Mouse (Mus musculus): Measurements from ENCODE around the gene Arhgdia. TPM values are rescaled to one million over a fixed set of nuclear protein-coding genes. Genes with fewer than 3 reads are reported as not detected.
"Not testable (repeated sequence)": the region's sequence is repeated elsewhere in the genome, so short reads cannot be mapped to it uniquely, and the experiment has no call there.

The Arhgdia gene
- polyA plus RNA-seq, 1 experiment from 2014 or later, result 621 TPM

DNA sequence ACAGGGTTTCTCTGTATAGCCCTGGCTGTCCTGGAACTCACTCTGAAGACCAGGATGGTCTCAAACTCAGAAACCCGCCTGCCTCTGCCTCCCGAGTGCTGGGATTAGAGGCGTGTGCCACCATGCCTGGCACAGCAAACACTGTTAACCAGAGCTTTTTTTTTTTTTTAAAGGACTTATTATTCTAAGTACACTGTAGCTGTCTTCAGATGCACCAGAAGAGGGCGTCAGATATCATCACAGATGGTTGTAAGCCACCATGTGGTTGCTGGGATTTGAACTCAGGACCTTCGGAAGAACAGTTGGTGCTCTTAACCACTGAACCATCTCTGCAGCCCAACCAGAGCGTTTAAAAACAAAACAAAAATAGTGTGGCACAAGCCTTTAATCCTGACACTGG, 22.6 kb downstream of the Arhgdia start:
- H3K36me3 ChIP-seq (ENCODE audit: control insufficient read depth, insufficient read depth, low read length), result peaks cover 29% of the 10 kb centered on the region
- not testable (repeated sequence) for H3K27me3 ChIP-seq (ENCODE audit: control insufficient read depth, insufficient read depth, low read length); H3K4me3 ChIP-seq (ENCODE audit: low read depth, low read length); H3K4me2 ChIP-seq (ENCODE audit: low read depth, low read length, severe bottlenecking); ATAC-seq (replicated peaks; ENCODE audit: low FRiP score); H3K9me3 ChIP-seq (ENCODE audit: control insufficient read depth, low read length); H3K4me1 ChIP-seq (replicated peaks; ENCODE audit: control insufficient read depth, insufficient read depth, low read length); DNase-seq (ENCODE audit: low spot score); H3K27ac ChIP-seq (ENCODE audit: low read depth, low read length); H3K9ac ChIP-seq (ENCODE audit: low read length)
- WGBS, result 85% methylated on average over 6 of the region's 6 CpGs

DNA sequence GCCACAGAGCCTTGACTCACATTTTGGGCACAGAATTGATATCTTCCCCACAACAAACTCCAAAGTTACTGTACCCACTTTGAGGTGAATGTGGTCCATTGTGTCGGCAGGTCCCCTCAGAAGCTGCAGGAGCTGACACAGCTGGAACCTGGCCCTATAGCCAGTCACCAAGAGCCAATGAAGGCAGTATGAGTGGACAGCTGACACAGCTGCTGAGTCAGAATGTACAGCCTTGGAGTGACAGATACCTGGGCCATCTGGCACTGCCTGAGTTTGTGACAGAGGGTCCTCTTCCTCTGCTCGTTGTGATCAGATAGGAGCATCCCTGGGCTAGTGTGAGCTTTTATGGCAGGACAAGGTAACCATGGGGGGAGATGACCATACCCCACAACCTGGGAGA, 26.2 kb downstream of the Arhgdia start:
- no peak overlapping the region for H3K9ac ChIP-seq (ENCODE audit: low read length)
- H3K4me2 ChIP-seq (ENCODE audit: low read depth, low read length, severe bottlenecking), result no peak overlapping the region
- WGBS, result 84% methylated on average over 2 of the region's 2 CpGs
- no peaks in the 10 kb centered on the region for H3K4me1 ChIP-seq (replicated peaks; ENCODE audit: control insufficient read depth, insufficient read depth, low read length)
- no peak overlapping the region for H3K4me3 ChIP-seq (ENCODE audit: low read depth, low read length)
- H3K27me3 ChIP-seq (ENCODE audit: control insufficient read depth, insufficient read depth, low read length), result no peaks in the 10 kb centered on the region
- no peak overlapping the region for H3K27ac ChIP-seq (ENCODE audit: low read depth, low read length)
- DNase-seq (ENCODE audit: low spot score), result no peak
- ATAC-seq (replicated peaks; ENCODE audit: low FRiP score), result no peak
- no peaks in the 10 kb centered on the region for H3K9me3 ChIP-seq (ENCODE audit: control insufficient read depth, low read length)
- peaks cover 7% of the 10 kb centered on the region; the same call in 1 of the 2 replicates for H3K36me3 ChIP-seq (ENCODE audit: control insufficient read depth, insufficient read depth, low read length)

DNA sequence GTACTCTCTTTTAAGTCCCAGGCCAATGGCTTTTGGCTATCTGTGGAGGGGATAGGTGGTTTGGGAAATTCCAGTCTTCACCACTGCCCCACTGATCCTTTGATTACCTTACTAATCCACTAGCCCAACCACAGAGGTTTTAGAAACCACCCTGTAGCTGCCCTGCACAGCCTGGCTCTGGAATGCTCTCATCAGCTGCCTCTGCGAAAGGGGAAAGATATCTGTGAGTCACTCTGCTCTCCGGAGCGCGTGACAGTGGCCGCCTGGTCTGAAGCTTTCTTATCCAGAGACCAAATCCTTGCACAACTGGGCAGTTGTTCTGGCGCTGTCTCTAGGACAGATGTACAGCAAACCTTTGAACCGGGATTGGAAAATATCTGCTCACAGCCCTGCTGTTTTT, 26.6 kb downstream of the Arhgdia start:
- 86% methylated on average over 7 of the region's 7 CpGs for WGBS
- Histone ChIP-seq H3K27me3 (ENCODE audit: control insufficient read depth, insufficient read depth, low read length) (no peaks in the 10 kb centered on the region), H3K9ac (ENCODE audit: low read length) (no peak overlapping the region), H3K27ac (ENCODE audit: low read depth, low read length) (no peak overlapping the region), H3K36me3 (ENCODE audit: control insufficient read depth, insufficient read depth, low read length) (peaks cover 3% of the 10 kb centered on the region; the same call in 1 of the 2 replicates), H3K4me3 (ENCODE audit: low read depth, low read length) (no peak overlapping the region), H3K9me3 (ENCODE audit: control insufficient read depth, low read length) (no peaks in the 10 kb centered on the region), H3K4me1 (replicated peaks; ENCODE audit: control insufficient read depth, insufficient read depth, low read length) (peaks cover 3% of the 10 kb centered on the region; the same call in 1 of the 2 replicates), H3K4me2 (ENCODE audit: low read depth, low read length, severe bottlenecking) (no peak overlapping the region)
- no peak for DNase-seq (ENCODE audit: low spot score)
- ATAC-seq (replicated peaks; ENCODE audit: low FRiP score), result no peak

DNA sequence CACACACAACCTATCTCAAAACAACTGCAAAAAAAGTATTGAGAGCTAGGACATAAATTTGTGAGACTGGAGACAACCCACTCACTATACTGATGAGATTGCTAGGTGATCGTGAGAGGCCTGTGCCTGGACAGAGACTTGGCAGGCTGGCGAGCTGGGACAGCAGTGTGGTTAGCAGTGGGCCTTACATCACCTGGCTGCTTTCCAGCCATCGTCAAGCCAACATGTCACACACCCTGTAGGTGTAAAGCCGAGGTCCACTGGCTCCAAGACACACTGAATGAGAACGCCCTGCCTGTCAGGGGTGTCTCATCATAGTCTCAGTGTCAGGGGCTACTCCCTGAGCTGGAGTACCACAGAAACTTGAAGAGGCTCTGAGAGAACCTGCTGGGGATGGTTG, 28.7 kb downstream of the Arhgdia start:
- Histone ChIP-seq H3K4me3 (ENCODE audit: low read depth, low read length) (no peak overlapping the region), H3K36me3 (ENCODE audit: control insufficient read depth, insufficient read depth, low read length) (no peaks in the 10 kb centered on the region), H3K27me3 (ENCODE audit: control insufficient read depth, insufficient read depth, low read length) (no peaks in the 10 kb centered on the region), H3K9ac (ENCODE audit: low read length) (no peak overlapping the region), H3K9me3 (ENCODE audit: control insufficient read depth, low read length) (no peaks in the 10 kb centered on the region), H3K27ac (ENCODE audit: low read depth, low read length) (no peak overlapping the region), H3K4me2 (ENCODE audit: low read depth, low read length, severe bottlenecking) (no peak overlapping the region), H3K4me1 (replicated peaks; ENCODE audit: control insufficient read depth, insufficient read depth, low read length) (peaks cover 3% of the 10 kb centered on the region; the same call in 1 of the 2 replicates)
- ATAC-seq (replicated peaks; ENCODE audit: low FRiP score), result no peak
- 84% methylated on average over 5 of the region's 5 CpGs for WGBS
- no peak for DNase-seq (ENCODE audit: low spot score)

DNA sequence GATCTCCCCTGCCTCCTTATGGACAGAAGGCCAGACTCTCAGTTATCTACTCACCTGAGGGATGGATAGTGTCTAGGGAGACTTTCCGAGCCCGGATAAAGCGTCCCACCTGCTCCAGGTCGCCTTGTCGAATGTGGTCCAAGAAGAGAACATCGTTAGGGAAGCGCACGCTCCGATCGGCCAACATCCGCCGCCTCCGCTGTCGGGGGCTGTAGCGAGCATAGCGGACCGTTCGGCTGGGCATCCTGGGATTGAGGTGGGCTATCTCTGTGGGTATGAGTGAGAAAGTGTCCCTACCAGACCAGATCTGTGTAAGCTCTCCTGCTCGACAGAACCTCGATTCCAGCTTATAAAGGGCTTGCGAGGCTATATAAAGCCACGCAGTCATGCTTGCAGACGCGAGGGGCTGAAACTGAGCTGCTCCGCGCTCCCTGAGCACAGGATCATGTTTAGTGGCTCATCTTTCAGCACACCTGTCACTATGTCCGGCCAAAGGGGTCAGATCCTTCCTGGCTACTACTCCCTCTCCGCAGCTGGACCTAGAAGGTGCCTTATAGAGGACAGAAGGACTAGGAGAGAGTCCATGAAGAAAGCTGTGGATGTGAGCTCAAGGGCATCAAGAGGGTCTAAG, 30.5 kb downstream of the Arhgdia start, which contains the start of gene Ppp1r27:
Gene Ppp1r27 (minus strand): TSS at position 323 of the 631 bp plus-strand sequence.
- H3K9ac ChIP-seq (ENCODE audit: low read length), result peak within 1 kb of the TSS; percentile 82
- H3K4me3 ChIP-seq (ENCODE audit: low read depth, low read length), result peak within 1 kb of the TSS; percentile 86
- ATAC-seq (replicated peaks; ENCODE audit: low FRiP score) (no peak), DNase-seq (ENCODE audit: low spot score) (no peak)
- no peak within 1 kb of the TSS for H3K27ac ChIP-seq (ENCODE audit: low read depth, low read length)
- H3K4me2 ChIP-seq (ENCODE audit: low read depth, low read length, severe bottlenecking), result peak within 1 kb of the TSS; percentile 72
- H3K27me3 ChIP-seq (ENCODE audit: control insufficient read depth, insufficient read depth, low read length), result no peaks in the 10 kb centered on the region
- no peaks in the 10 kb centered on the region for H3K36me3 ChIP-seq (ENCODE audit: control insufficient read depth, insufficient read depth, low read length)
- H3K4me1 ChIP-seq (replicated peaks; ENCODE audit: control insufficient read depth, insufficient read depth, low read length), result peaks cover 3% of the 10 kb centered on the region; the same call in 1 of the 2 replicates
- 95% methylated on average over 28 of the region's 28 CpGs for WGBS
- no peaks in the 10 kb centered on the region for H3K9me3 ChIP-seq (ENCODE audit: control insufficient read depth, low read length)

DNA sequence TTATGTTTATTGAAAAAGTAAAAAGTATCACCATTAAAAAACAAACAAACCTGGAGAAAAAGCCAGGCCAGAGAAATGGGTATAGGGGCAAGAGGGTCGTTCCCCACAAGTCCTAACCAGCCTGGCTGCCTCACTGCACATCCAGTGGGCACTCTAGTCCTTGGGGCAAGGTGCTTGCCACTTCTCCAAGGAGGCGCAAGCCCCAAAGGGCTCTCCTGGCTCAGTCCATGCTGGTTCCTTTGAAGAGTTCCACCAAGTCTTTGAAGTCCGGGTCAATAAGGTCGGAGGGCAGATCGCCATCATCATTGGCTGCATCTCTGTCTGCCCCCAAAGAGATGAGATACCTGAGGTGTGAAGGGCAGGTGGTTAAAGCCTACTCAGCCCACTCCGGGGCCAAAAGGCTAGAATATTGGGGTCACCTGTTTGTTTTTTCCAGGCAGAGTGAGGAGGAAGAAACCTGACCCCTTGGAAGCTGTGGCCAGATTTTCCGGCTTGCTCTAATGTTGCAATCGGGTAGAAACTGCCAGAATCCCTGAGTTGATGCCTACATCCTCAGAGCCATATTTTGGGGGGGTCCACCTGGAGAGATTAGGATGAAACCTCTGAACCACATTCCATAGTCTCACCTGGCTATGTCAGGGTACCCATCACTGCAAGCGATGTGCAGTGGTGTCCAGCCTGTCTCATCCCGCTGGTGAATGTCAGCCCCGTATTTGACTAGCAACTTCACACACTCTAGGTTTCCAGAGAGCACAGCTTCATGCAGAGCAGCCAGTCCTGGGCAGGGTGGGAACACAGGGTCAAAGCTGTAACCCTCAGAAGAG, 31.2 kb downstream of the Arhgdia start:
- peak overlapping the region; percentile 72 for H3K4me2 ChIP-seq (ENCODE audit: low read depth, low read length, severe bottlenecking)
- ATAC-seq (replicated peaks; ENCODE audit: low FRiP score) (peak; percentile 40), DNase-seq (ENCODE audit: low spot score) (no peak)
- no peaks in the 10 kb centered on the region for H3K27me3 ChIP-seq (ENCODE audit: control insufficient read depth, insufficient read depth, low read length)
- peaks cover 3% of the 10 kb centered on the region; the same call in 1 of the 2 replicates for H3K4me1 ChIP-seq (replicated peaks; ENCODE audit: control insufficient read depth, insufficient read depth, low read length)
- H3K9ac ChIP-seq (ENCODE audit: low read length), result peak overlapping the region; percentile 82
- no peaks in the 10 kb centered on the region for H3K9me3 ChIP-seq (ENCODE audit: control insufficient read depth, low read length)
- H3K36me3 ChIP-seq (ENCODE audit: control insufficient read depth, insufficient read depth, low read length), result no peaks in the 10 kb centered on the region
- H3K27ac ChIP-seq (ENCODE audit: low read depth, low read length), result no peak overlapping the region
- peak overlapping the region; percentile 86 for H3K4me3 ChIP-seq (ENCODE audit: low read depth, low read length)
- 75% methylated on average over 11 of the region's 11 CpGs for WGBS

DNA sequence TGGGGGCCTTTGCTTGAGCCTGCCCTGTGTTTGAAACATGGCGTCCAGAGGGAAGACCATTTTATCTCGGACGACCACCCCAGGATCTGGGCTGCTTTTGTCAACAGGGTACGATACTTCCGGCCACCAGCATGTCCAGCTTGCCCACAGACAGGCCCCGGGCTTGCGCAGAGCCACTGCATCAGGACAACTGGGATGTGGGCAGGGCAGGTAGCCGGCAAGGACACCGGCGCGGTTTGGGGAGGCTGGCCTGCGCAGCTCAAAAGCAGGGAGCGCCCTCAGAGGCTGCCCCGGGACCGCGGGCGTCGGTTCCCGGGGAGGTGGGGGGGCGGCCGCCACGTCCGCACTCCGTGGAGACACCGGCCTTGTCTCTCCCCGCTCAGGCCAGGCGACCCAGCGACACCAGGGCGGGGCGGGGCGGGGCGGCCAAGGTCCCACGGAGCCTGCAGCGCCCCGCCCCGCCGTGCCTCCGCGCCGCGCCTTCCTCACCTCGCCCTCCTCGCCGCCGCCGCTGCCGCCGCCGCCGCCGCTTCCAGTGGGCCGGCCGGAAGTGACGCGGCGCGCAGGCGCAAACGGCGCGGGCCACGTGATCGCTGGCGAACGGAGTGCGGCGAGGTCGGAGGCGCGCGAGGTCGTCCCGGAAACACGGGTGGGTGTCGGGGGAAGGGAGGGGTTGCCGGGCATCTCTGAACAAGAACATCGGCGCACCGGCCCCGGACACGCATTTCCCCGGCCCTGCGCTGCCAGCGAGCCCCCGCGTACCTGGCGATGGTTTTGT, 32.1 kb downstream of the Arhgdia start, which contains the start of gene Mcrip1:
Gene Mcrip1 (minus strand): TSS at position 560 of the 778 bp plus-strand sequence.
- Histone ChIP-seq H3K4me1 (replicated peaks; ENCODE audit: control insufficient read depth, insufficient read depth, low read length) (peaks cover 3% of the 10 kb centered on the region; the same call in 1 of the 2 replicates), H3K4me3 (ENCODE audit: low read depth, low read length) (peak within 1 kb of the TSS; percentile 86), H3K36me3 (ENCODE audit: control insufficient read depth, insufficient read depth, low read length) (peaks cover 2% of the 10 kb centered on the region; the same call in 1 of the 2 replicates), H3K9me3 (ENCODE audit: control insufficient read depth, low read length) (no peaks in the 10 kb centered on the region), H3K9ac (ENCODE audit: low read length) (peak within 1 kb of the TSS; percentile 82), H3K27ac (ENCODE audit: low read depth, low read length) (peak within 1 kb of the TSS; percentile 58), H3K4me2 (ENCODE audit: low read depth, low read length, severe bottlenecking) (peak within 1 kb of the TSS; percentile 72), H3K27me3 (ENCODE audit: control insufficient read depth, insufficient read depth, low read length) (no peaks in the 10 kb centered on the region)
- under 1% methylated on average over 75 of the region's 87 CpGs for WGBS
- DNase-seq (ENCODE audit: low spot score) (peak; percentile 95), ATAC-seq (replicated peaks; ENCODE audit: low FRiP score) (peak; percentile 91)

DNA sequence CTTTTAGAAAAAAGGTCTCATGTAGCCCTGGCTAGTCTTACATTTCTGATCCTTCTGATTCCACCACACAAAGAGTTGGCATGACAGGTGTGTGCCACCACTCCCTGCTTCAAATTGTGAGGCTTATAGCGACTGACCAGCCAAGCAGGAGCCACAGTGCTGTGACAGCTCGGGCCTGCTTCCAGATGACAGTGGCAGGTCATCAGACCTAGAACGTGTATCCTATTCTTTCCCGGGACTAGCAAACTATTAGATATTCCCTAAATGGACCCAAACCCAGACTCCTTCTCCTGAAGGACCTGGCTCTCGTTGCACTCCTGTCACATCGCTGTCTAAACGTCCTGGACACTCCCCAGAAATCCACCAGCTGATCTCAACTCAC, 32.6 kb downstream of the Arhgdia start:
- H3K4me3 ChIP-seq (ENCODE audit: low read depth, low read length), result peak overlapping the region; percentile 86
- H3K36me3 ChIP-seq (ENCODE audit: control insufficient read depth, insufficient read depth, low read length), result peaks cover 2% of the 10 kb centered on the region; the same call in 1 of the 2 replicates
- peaks cover 3% of the 10 kb centered on the region; the same call in 1 of the 2 replicates for H3K4me1 ChIP-seq (replicated peaks; ENCODE audit: control insufficient read depth, insufficient read depth, low read length)
- DNase-seq (ENCODE audit: low spot score) (no peak), ATAC-seq (replicated peaks; ENCODE audit: low FRiP score) (no peak)
- 32% methylated on average over 7 of the region's 7 CpGs for WGBS
- H3K27me3 ChIP-seq (ENCODE audit: control insufficient read depth, insufficient read depth, low read length), result no peaks in the 10 kb centered on the region
- peak overlapping the region; percentile 58 for H3K27ac ChIP-seq (ENCODE audit: low read depth, low read length)
- H3K9ac ChIP-seq (ENCODE audit: low read length), result peak overlapping the region; percentile 82
- peak overlapping the region; percentile 72 for H3K4me2 ChIP-seq (ENCODE audit: low read depth, low read length, severe bottlenecking)
- no peaks in the 10 kb centered on the region for H3K9me3 ChIP-seq (ENCODE audit: control insufficient read depth, low read length)
